Mouse (Mus musculus) spleen, embryonic (tissue): ENCODE measurements around the gene Lefty1.

Experiments
- CTCF ChIA-PET: fragments of 350-600 bp; sonication (Branson Sonifier 250); formaldehyde crosslinking; loops from one replicate; lab custom pipeline; 2022; lab: Charles Lee

Lefty1 gene

GRCm38 (mm10) chr1:180946448-180946847, 11.6 kb downstream of the Lefty1 start:
- CTCF ChIA-PET: no interaction called here

- CTCF ChIA-PET: interaction anchor here (0.6 kb wide), 1 partner anchor 74 kb away, joined by 4 read pairs; no protein-coding TSS in a partner anchor
These were observed 17.4 kb downstream of the Lefty1 start for GRCm38 (mm10) chr1:180952085-180952746.

DNA sequence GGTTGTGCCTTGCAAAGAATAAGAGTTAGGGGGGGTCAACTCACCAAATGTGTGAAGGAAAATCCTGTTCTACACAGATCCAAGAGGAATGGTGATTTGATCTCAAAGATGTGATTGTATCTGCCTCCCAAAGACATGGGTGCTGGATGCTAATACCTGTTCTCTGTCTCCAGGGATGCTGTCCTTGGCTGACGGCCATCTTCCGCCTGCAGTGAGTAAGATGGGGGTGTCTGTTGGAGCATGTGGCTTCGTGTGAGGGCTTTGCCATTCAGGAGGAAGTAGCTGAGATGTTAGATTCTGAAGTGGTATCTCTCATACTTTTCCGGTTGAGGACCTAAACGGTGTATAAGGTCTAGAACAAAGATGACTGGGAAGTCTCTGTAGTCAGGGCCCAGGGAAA, 18.0 kb downstream of the Lefty1 start:
- CTCF ChIA-PET: interaction anchor here (0.6 kb wide), 1 partner anchor 26 kb away, joined by 3 read pairs; no protein-coding TSS in a partner anchor

DNA sequence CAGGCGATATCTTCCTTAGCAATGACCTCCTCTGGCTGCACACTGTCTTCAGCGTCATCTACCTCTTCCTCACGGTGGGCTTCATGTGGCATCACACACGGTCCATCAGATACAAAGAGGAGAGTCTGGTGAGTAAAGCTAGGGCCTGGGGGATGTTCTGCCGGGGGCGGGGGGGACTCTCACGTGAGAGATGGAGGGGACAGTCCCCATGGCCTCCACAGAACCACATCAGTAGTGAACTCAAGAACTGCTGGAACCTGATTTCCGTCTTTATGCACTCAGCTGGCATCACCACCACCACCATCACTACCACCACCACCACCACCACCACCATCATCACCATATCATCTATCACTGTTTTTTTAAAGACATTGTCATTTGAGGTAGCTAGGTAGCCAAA, 21.6 kb downstream of the Lefty1 start:
- CTCF ChIA-PET: interaction anchor here (0.6 kb wide), 1 partner anchor 730 kb away, joined by 3 read pairs; no protein-coding TSS in a partner anchor

DNA sequence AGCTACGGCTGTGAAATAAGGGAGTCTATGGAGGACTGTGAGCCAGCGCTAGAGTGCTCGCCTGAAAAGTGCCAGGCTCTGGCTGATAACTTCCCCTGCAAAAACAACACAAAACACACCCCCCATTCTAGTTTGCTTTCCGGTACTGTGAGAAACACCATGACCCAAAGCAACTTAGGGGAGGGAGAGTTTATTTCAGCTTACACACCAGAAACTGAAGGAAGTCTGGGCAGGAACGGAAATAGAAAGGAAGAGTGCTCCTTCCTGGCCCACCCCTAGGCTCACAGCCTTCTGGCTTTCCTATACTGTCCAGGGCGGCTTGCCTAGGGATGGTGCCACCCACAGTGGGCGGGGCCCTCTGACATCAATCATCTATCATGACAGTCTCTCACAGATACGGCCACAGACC, 22.2 kb downstream of the Lefty1 start:
- CTCF ChIA-PET: interaction anchor here (0.6 kb wide), 1 partner anchor 731 kb away, joined by 3 read pairs; no protein-coding TSS in a partner anchor

DNA sequence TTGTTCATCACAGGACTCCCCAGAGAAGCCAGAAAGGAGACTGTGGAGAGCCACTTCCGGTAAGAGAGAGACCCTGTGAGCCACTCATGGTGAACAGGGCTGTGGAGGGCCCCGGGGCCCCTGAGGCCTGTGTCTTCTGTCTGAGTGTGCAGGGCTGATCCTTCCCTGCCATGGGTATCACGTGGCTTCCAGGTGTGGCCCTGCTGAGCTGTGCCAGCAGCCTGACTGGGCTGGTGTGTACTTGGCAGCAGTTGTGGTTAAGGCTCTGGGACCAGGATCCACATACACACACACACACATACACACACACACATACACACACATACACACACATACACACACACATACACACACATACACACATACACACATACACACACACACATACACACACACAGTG, 23.2 kb downstream of the Lefty1 start:
- CTCF ChIA-PET: interaction anchor here (0.8 kb wide), 1 partner anchor 16 kb away, joined by 4 read pairs; no protein-coding TSS in a partner anchor

DNA sequence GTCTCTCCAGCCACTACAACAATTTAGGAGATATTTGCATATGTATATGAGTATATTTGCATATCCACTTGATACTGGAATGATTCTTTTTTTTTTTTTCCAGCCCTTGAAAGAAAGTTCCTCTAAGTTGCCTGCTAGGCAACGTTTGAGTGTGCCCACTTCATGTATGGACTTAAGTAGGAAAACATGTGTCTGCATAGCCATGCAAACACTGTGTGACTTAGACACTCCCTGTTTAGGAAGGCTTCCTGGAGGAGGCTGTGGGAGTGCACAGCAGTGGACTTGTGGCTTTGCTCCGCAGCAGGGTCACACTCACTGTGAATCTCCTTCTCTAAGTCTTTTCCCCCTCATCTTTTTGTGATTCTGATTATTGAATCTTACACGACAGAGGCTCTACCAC, 24.0 kb downstream of the Lefty1 start:
- CTCF ChIA-PET: interaction anchor here (0.8 kb wide), 1 partner anchor 16 kb away, joined by 4 read pairs; no protein-coding TSS in a partner anchor

GRCm38 (mm10) chr1:180965786-180966185, 31.0 kb downstream of the Lefty1 start:
- CTCF ChIA-PET: no interaction called here

DNA sequence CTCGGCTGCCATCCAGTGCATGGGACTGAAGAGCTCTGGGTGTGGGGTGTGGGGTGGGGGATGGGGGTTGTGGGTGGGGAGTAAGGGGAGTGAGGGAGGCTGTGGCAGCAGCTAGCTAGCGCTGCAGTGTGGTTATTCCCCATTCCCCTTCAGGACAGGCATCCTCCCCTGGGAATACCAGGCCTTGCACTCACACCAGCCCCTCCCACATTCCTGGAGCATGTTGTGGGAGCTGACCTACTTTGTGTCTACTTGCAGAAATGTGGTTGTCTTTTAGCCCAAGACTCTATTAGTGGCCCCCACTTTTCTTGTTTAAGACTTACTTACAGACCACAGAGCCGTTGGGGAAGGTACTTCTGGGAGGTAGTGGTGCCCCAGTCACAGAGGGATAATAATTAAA, 31.7 kb downstream of the Lefty1 start:
- CTCF ChIA-PET: no interaction called here

- CTCF ChIA-PET: no interaction called here
These were observed 32.4 kb downstream of the Lefty1 start for GRCm38 (mm10) chr1:180967261-180967660.

GRCm38 (mm10) chr1:180972941-180973340, 38.1 kb downstream of the Lefty1 start:
- CTCF ChIA-PET: interaction anchor here (0.5 to 0.6 kb wide), 3 partner anchors 111 to 1812 kb away, joined by 3 to 5 read pairs (median 4); no protein-coding TSS in a partner anchor

DNA sequence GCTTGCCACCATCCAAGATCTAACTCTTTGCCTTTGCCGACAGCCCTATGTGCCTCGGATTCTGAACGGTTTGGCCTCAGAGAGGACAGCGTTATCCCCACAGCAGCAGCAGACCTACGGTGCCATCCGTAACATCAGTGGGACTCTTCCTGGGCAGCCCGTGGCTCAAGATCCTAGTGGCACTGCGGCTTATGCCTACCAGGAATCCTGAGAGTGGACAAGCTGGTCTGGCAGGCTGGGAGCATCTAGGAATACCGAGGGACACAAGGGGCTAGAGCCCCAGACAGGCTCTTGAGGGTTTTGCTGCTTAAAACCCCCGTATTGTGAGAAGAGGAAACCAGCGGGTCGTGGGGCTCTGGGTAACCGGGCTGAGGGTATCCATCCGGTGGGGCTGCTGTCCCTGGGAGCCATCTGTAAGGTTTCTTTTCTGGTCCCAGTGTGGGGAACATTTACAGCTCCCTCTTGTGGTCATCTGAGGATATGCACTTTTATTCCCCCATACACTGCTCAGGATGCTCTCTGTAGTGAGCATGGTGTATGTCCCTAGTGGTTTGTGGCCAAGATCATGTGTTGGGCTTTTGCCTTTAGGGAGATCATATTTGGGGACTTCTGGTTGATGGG, 39.4 kb downstream of the Lefty1 start:
- CTCF ChIA-PET: interaction anchor here (0.5 to 1.7 kb wide), 6 partner anchors 16 to 105 kb away, joined by 3 to 18 read pairs (median 4); no protein-coding TSS in a partner anchor

- CTCF ChIA-PET: interaction anchor here (0.5 kb wide), 1 partner anchor 75 kb away, joined by 3 read pairs; no protein-coding TSS in a partner anchor
These were observed 41.4 kb downstream of the Lefty1 start for GRCm38 (mm10) chr1:180976110-180976679.

DNA sequence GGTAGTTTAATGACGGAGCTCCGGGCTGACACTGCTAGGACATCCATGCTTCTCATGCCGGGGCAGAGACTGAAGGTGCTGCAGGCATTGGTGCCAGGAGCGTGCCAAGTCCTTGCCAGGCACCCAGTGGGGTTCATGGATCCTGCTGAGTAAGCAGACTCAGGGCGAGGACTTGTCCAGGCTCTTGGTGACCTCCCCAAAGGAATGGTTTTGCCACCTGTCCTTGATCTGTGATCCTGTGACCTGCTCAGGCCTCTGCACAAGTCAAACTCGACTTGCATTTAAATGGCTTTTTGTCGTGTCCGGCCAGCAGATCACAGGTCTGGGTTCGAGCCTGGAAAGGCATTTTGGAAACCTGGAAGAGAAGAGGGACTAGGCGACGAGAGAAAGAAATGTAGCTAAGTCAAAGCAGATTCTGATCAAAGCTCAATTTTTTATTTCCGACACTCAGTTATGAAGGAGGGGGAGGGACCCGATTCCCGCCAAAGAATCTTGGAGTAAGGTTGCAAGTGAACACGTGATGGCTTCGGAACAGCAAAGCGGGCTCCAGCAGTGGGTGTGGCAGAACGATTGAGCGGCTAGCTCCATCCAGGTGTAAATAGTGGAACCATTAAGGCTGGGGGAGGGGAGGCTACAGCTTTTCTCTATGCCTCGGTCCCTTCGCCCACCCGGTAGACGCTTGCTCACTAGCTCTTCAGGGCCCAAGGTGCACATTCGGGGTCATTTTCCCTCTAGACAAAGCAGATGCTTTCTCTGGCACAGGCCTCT, 44.8 kb downstream of the Lefty1 start:
- CTCF ChIA-PET: interaction anchor here (0.6 to 1.7 kb wide), 4 partner anchors 12 to 78 kb away, joined by 3 read pairs; no protein-coding TSS in a partner anchor

- CTCF ChIA-PET: interaction anchor here (1.2 to 1.7 kb wide), 2 partner anchors 21 to 79 kb away, joined by 3 read pairs; no protein-coding TSS in a partner anchor
These were observed 45.6 kb downstream of the Lefty1 start for GRCm38 (mm10) chr1:180980464-180980863.

DNA sequence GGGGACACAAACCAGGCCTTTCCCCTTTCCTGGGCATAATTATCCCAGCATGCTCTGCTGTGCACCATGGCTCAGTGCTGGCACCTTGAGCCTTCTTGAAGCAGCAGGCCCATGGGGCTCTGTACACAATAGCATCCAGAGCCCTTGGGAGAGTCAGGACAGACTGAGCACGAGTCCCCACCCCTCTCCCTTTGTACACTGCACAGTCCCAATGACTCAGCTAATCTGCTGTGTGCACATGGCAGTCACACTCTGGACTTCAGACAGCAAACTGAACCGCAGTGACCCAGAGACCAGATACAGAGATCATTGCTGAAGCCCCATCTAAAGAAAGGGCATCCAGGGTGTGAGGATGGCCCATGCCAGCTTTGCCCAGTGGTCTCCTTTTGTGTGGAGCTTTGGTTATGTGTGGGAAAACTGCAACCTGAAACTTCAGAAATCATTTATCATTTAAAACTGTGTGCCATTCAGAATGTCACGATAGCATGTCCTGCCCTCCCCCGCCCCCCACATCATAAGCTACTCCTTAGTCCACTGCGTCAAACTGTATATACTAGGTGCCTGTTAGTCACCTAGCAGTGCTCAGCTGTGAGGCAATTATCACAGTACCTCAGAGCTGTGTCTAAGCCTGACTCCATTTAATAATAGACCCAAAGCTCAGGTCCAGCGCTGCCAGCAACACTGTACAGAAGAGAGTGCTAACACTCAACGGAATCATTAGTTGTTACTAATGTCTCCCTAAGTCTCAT, 46.6 kb downstream of the Lefty1 start:
- CTCF ChIA-PET: interaction anchor here (0.6 to 1.7 kb wide), 2 partner anchors 20 to 590 kb away, joined by 3 to 4 read pairs; no protein-coding TSS in a partner anchor

DNA sequence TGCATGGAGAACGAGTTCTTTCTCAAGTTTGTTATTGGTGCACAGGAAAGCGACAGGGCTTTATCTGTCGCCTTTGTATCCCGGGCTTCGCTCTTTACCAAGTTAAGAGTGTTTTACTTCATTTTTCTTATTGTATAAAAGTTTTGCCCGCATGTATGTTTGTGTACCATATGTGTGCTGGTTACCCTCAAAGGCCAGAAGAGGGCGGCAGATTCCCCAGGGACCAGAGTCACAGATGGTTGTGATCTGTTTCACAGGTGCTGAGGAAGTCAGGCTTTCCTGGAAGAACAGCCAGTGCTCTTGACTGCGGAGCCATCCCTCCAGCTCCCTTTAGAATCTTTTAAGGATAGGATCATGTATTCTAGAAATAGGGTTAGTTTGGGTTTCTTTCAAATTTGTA, 51.9 kb downstream of the Lefty1 start:
- CTCF ChIA-PET: interaction anchor here (0.6 kb wide), 2 partner anchors 39 to 59 kb away, joined by 8 to 10 read pairs; no protein-coding TSS in a partner anchor

DNA sequence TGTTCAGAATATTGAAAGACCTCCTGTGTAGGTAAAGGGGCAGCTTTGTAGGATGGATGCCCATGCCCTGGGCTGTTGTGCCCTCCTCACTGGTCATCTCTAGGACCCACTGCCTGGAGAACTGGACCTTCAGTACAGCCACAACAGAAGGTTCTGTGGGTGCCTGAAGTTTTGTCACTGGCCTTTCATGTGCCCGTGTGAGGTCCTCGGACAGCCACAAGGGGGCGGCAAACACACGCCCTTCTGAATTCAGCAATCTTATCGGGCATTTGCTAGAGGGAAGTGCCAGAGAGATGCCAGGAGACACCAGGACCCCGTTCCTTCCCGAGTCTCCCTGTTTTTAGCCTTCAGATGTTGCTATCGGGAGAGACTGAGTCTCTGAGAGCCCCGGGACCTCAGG, 52.9 kb downstream of the Lefty1 start:
- CTCF ChIA-PET: interaction anchor here (0.7 to 1.3 kb wide), 2 partner anchors 52 to 396 kb away, joined by 3 read pairs; no protein-coding TSS in a partner anchor
